Mouse (Mus musculus): ENCODE data around the gene Gm438. TPM values are rescaled to one million over a fixed set of nuclear protein-coding genes. Genes with fewer than 3 reads are reported as not detected.
"Not testable (repeated sequence)": the region's sequence is repeated elsewhere in the genome, so short reads cannot be mapped to it uniquely, and the experiment has no call there.

Gm438 gene
- not detected in 2 replicates for polyA plus RNA-seq (2012; ENCODE audit: insufficient read depth, insufficient read length, missing spikeins)

GRCm38 (mm10) chr4:144786483-144786882, at the start of gene Gm438:
TSS of gene Gm438 (minus strand) at chr4:144786583.
- no peak within 1 kb of the TSS for H3K27ac ChIP-seq (replicated peaks; ENCODE audit: low read depth, low read length)
- H3K4me1 ChIP-seq (ENCODE audit: control insufficient read depth, insufficient read depth, insufficient read length, low read length) = no peaks in the 10 kb centered on the region
- no peak within 1 kb of the TSS for H3K4me3 ChIP-seq (ENCODE audit: insufficient read depth, low read depth, low read length)

- H3K4me3 ChIP-seq (ENCODE audit: insufficient read depth, low read depth, low read length) = no peak overlapping the region
- H3K27ac ChIP-seq (replicated peaks; ENCODE audit: low read depth, low read length) = no peak overlapping the region
- no peaks in the 10 kb centered on the region for H3K4me1 ChIP-seq (ENCODE audit: control insufficient read depth, insufficient read depth, insufficient read length, low read length)
These were observed 38.3 kb upstream of the Gm438 start for GRCm38 (mm10) chr4:144824706-144825105.

- H3K27ac ChIP-seq (replicated peaks; ENCODE audit: low read depth, low read length) = no peak overlapping the region
- H3K4me1 ChIP-seq (ENCODE audit: control insufficient read depth, insufficient read depth, insufficient read length, low read length) = no peaks in the 10 kb centered on the region
- H3K4me3 ChIP-seq (ENCODE audit: insufficient read depth, low read depth, low read length) = no peak overlapping the region
These were observed 37.6 kb upstream of the Gm438 start for GRCm38 (mm10) chr4:144823996-144824395.

- H3K4me1 ChIP-seq (ENCODE audit: control insufficient read depth, insufficient read depth, insufficient read length, low read length); H3K27ac ChIP-seq (replicated peaks; ENCODE audit: low read depth, low read length); H3K4me3 ChIP-seq (ENCODE audit: insufficient read depth, low read depth, low read length): not testable (repeated sequence)
These were observed 20.8 kb upstream of the Gm438 start for GRCm38 (mm10) chr4:144807135-144807534.

- H3K27ac ChIP-seq (replicated peaks; ENCODE audit: low read depth, low read length) = no peak overlapping the region
- H3K4me1 ChIP-seq (ENCODE audit: control insufficient read depth, insufficient read depth, insufficient read length, low read length) = no peaks in the 10 kb centered on the region
- no peak overlapping the region for H3K4me3 ChIP-seq (ENCODE audit: insufficient read depth, low read depth, low read length)
These were observed 17.2 kb upstream of the Gm438 start for GRCm38 (mm10) chr4:144803633-144804032.

GRCm38 (mm10) chr4:144790141-144790540, 3.8 kb upstream of the Gm438 start:
- Histone ChIP-seq H3K4me3 (ENCODE audit: insufficient read depth, low read depth, low read length) (no peak overlapping the region), H3K27ac (replicated peaks; ENCODE audit: low read depth, low read length) (no peak overlapping the region), H3K4me1 (ENCODE audit: control insufficient read depth, insufficient read depth, insufficient read length, low read length) (no peaks in the 10 kb centered on the region)

- Histone ChIP-seq H3K27ac (replicated peaks; ENCODE audit: low read depth, low read length) (no peak overlapping the region), H3K4me1 (ENCODE audit: control insufficient read depth, insufficient read depth, insufficient read length, low read length) (no peaks in the 10 kb centered on the region), H3K4me3 (ENCODE audit: insufficient read depth, low read depth, low read length) (no peak overlapping the region)
These were observed 3.7 kb downstream of the Gm438 start for GRCm38 (mm10) chr4:144782476-144783197.

- Histone ChIP-seq H3K4me1 (ENCODE audit: control insufficient read depth, insufficient read depth, insufficient read length, low read length) (no peaks in the 10 kb centered on the region), H3K27ac (replicated peaks; ENCODE audit: low read depth, low read length) (no peak overlapping the region), H3K4me3 (ENCODE audit: insufficient read depth, low read depth, low read length) (no peak overlapping the region)
These were observed 20.7 kb downstream of the Gm438 start for GRCm38 (mm10) chr4:144765722-144766121.

GRCm38 (mm10) chr4:144749139-144749538, 37.2 kb downstream of the Gm438 start:
- Histone ChIP-seq H3K27ac (replicated peaks; ENCODE audit: low read depth, low read length) (no peak overlapping the region), H3K4me1 (ENCODE audit: control insufficient read depth, insufficient read depth, insufficient read length, low read length) (no peaks in the 10 kb centered on the region), H3K4me3 (ENCODE audit: insufficient read depth, low read depth, low read length) (no peak overlapping the region)

Other genes starting within 250 kb of the Gm438 start
- gene Gm13124, start 221.4 kb downstream of the Gm438 start, polyA plus RNA-seq (2012; ENCODE audit: insufficient read depth, insufficient read length, missing spikeins) = not detected in 2 replicates
- gene Aadacl4, start 172.9 kb downstream of the Gm438 start, polyA plus RNA-seq (2012; ENCODE audit: insufficient read depth, insufficient read length, missing spikeins) = not detected in 2 replicates
- gene Gm436, start 100.2 kb downstream of the Gm438 start, polyA plus RNA-seq (2012; ENCODE audit: insufficient read depth, insufficient read length, missing spikeins) = not detected in 2 replicates
- not detected in 2 replicates for gene Gm13178, start 65.2 kb downstream of the Gm438 start, polyA plus RNA-seq (2012; ENCODE audit: insufficient read depth, insufficient read length, missing spikeins)
- 167 and 202 TPM in 2 replicates for gene Dhrs3, start 106.2 kb upstream of the Gm438 start, polyA plus RNA-seq (2012; ENCODE audit: insufficient read depth, insufficient read length, missing spikeins)